Mouse (Mus musculus) CH12.LX (cell line): ENCODE measurements around the gene Fem1b. TPM values are rescaled to one million over a fixed set of nuclear protein-coding genes. Genes with fewer than 3 reads are reported as not detected.

ENCODE experiments used
- DNase-seq: peaks from one replicate; pipeline ENCODE4 v3.0.0-alpha.2; 2013; ENCODE audit errors: extremely low read depth
- H3K27ac ChIP-seq: 2 replicates; pipeline ENCODE4 v1.5.1; 2012; ENCODE audit warnings: low read depth, mild to moderate bottlenecking, control low read depth, moderate library complexity; ENCODE audit not compliant: insufficient read depth
- H3K27me3 ChIP-seq: replicated peaks from 2 replicates; pipeline ENCODE3; 2012; ENCODE audit warnings: inconsistent platforms
- H3K36me3 ChIP-seq, 2 experiments: replicated peaks in 1 of 2; 2 replicates each; pipeline versions ENCODE3 to v1.6.1; 2012; ENCODE audit warnings: inconsistent platforms in 1 of 2, low read length in 1 of 2, mild to moderate bottlenecking in 1 of 2, mixed read lengths in 1 of 2, moderate library complexity in 1 of 2; ENCODE audit not compliant: control insufficient read depth in 1 of 2, insufficient read depth in 1 of 2
- H3K4me1 ChIP-seq, 2 experiments: 2 replicates each; pipeline ENCODE4 v1.6.1; 2012; ENCODE audit warnings: inconsistent platforms in 1 of 2, moderate library complexity in 1 of 2; ENCODE audit not compliant: insufficient read depth in 2 of 2, control insufficient read depth in 1 of 2
- H3K4me2 ChIP-seq: 2 replicates; pipeline ENCODE4 v1.6.1; 2012; ENCODE audit warnings: low read depth, mild to moderate bottlenecking, control low read depth; ENCODE audit not compliant: poor library complexity, insufficient read depth, severe bottlenecking
- H3K4me3 ChIP-seq, 3 experiments: fragments of 150-350 bp in 1 of 3; sonication (generic) in 1 of 3; replicated peaks in 1 of 3; 2 replicates each; pipeline versions ENCODE3 to v1.5.1; 2011 to 2012; ENCODE audit warnings: low read depth in 2 of 3, low read length in 2 of 3, mild to moderate bottlenecking in 2 of 3, moderate library complexity in 2 of 3, control low read depth in 1 of 3, improper control_type of control experiment in 1 of 3, inconsistent platforms in 1 of 3, mixed read lengths in 1 of 3; ENCODE audit not compliant: poor library complexity in 1 of 3
- H3K79me2 ChIP-seq: replicated peaks from 2 replicates; pipeline ENCODE4 v1.6.1; 2012; ENCODE audit warnings: mild to moderate bottlenecking, moderate library complexity; ENCODE audit not compliant: control insufficient read depth, poor library complexity, insufficient read depth, severe bottlenecking; ENCODE audit errors: extremely low read depth
- H3K9ac ChIP-seq: 2 replicates; pipeline ENCODE4 v1.6.1; 2012; ENCODE audit warnings: low read depth, mild to moderate bottlenecking, control low read depth, moderate library complexity; ENCODE audit not compliant: insufficient read depth
- H3K9me3 ChIP-seq: replicated peaks from 2 replicates; pipeline ENCODE3; 2012; ENCODE audit warnings: low read length, inconsistent platforms, mixed read lengths
- BHLHE40 ChIP-seq: IDR thresholded peaks from 2 replicates; pipeline ENCODE4 v1.6.1; 2011; ENCODE audit warnings: mild to moderate bottlenecking, low read depth, low read length, improper control_type of control experiment
- CTCF ChIP-seq, 2 experiments: IDR thresholded peaks in 1 of 2; conservative IDR thresholded peaks in 1 of 2; 2 replicates each; pipeline ENCODE4 v1.5.1; 2011 to 2012; ENCODE audit warnings: low read depth in 2 of 2, low read length in 2 of 2, improper control_type of control experiment in 1 of 2, inconsistent platforms in 1 of 2, mild to moderate bottlenecking in 1 of 2, moderate library complexity in 1 of 2
- E2F4 ChIP-seq: IDR thresholded peaks from 2 replicates; pipeline ENCODE4 v1.6.1; 2011; ENCODE audit warnings: low read depth, low read length, improper control_type of control experiment; ENCODE audit not compliant: insufficient replicate concordance
- ETS1 ChIP-seq: conservative IDR thresholded peaks from 2 replicates; pipeline ENCODE4 v1.6.1; 2012; ENCODE audit warnings: low read depth, mild to moderate bottlenecking, inconsistent platforms, low read length, improper control_type of control experiment, moderate library complexity
- IRF4 ChIP-seq: IDR thresholded peaks from 2 replicates; pipeline ENCODE4 v1.6.1; 2014; ENCODE audit warnings: low read depth, mild to moderate bottlenecking, inconsistent platforms, low read length, improper control_type of control experiment
- JUND ChIP-seq: conservative IDR thresholded peaks from 2 replicates; pipeline ENCODE4 v1.6.1; 2011; ENCODE audit warnings: low read depth, low read length, improper control_type of control experiment
- MAX ChIP-seq: IDR thresholded peaks from 2 replicates; pipeline ENCODE4 v1.6.1; 2011; ENCODE audit warnings: low read length, improper control_type of control experiment
- MAZ ChIP-seq: IDR thresholded peaks from 2 replicates; pipeline ENCODE4 v1.6.1; 2012; ENCODE audit warnings: low read depth, mild to moderate bottlenecking, inconsistent platforms, low read length, improper control_type of control experiment, moderate library complexity
- MEF2A ChIP-seq: IDR thresholded peaks from 2 replicates; pipeline ENCODE4 v1.6.1; 2014; ENCODE audit warnings: low read depth, mild to moderate bottlenecking, inconsistent platforms, low read length, improper control_type of control experiment, borderline replicate concordance
- MXI1 ChIP-seq: IDR thresholded peaks from 2 replicates; pipeline ENCODE4 v1.6.1; 2011; ENCODE audit warnings: mild to moderate bottlenecking, low read depth, low read length, improper control_type of control experiment
- MYC ChIP-seq: IDR thresholded peaks from 2 replicates; pipeline ENCODE4 v1.6.1; 2011; ENCODE audit warnings: low read depth, mild to moderate bottlenecking, improper control_type of control experiment, low read length
- POLR2AphosphoS2 ChIP-seq: IDR thresholded peaks from 2 replicates; pipeline ENCODE4 v1.6.1; 2011; ENCODE audit warnings: low read depth, low read length, improper control_type of control experiment
- RAD21 ChIP-seq: IDR thresholded peaks from 2 replicates; pipeline ENCODE4 v1.6.1; 2011; ENCODE audit warnings: low read depth, mild to moderate bottlenecking, low read length, improper control_type of control experiment, moderate library complexity
- SIN3A ChIP-seq: IDR thresholded peaks from 2 replicates; pipeline ENCODE4 v1.6.1; 2012; ENCODE audit warnings: low read length, improper control_type of control experiment, inconsistent platforms
- SMC3 ChIP-seq: IDR thresholded peaks from 2 replicates; pipeline ENCODE4 v1.6.1; 2011; ENCODE audit warnings: low read depth, low read length, improper control_type of control experiment
- TBP ChIP-seq: conservative IDR thresholded peaks from 2 replicates; pipeline ENCODE4 v1.6.1; 2011; ENCODE audit warnings: low read depth, low read length, improper control_type of control experiment
- UBTF ChIP-seq: IDR thresholded peaks from 2 replicates; pipeline ENCODE4 v1.6.1; 2012; ENCODE audit warnings: low read depth, mild to moderate bottlenecking, inconsistent platforms, low read length, improper control_type of control experiment, moderate library complexity
- USF1 ChIP-seq: IDR thresholded peaks from 2 replicates; pipeline ENCODE4 v1.6.1; 2014; ENCODE audit warnings: low read depth, mild to moderate bottlenecking, inconsistent platforms, low read length, improper control_type of control experiment
- ZNF384 ChIP-seq: IDR thresholded peaks from 2 replicates; pipeline ENCODE4 v1.6.1; 2012; ENCODE audit warnings: low read depth, low read length, improper control_type of control experiment, inconsistent platforms
- dilution Hi-C: fragments of 300-500 bp; cut with MboI; formaldehyde crosslinking; loops from 2 replicates; pipeline ENCODE4 v1.14.3; 2020; ENCODE audit warnings: low sequenced_read_pairs; ENCODE audit not compliant: extremely low pct_unique_long_range_greater_than_20kb, extremely low pct_ligation_motif_present
- in situ Hi-C: fragments of 300-500 bp; cut with MboI; formaldehyde crosslinking; loops from 3 replicates; pipeline ENCODE4 v1.14.3; 2019; ENCODE audit warnings: low sequenced_read_pairs, low pct_ligation_motif_present, low pct_unique_long_range_greater_than_20kb, mixed read lengths
- polyA plus RNA-seq: library from polyadenylated mRNA; unstranded; fragments of >175 nt; gene quantifications from 2 replicates; pipeline ENCODE4 v1.2.1, GENCODE M21; 2012; ENCODE audit warnings: low read depth; ENCODE audit not compliant: insufficient read length
- total RNA-seq, 2 experiments: library from RNA; depleted of rRNA; stranded (reverse); fragments of 300-350 nt in 1 of 2; fragments of >200 nt in 1 of 2; gene quantifications; 2 replicates each; pipeline ENCODE4 v1.2.3; 2012 to 2014

The Fem1b gene
- total and polyA plus RNA-seq, 3 experiments, result 26.8 to 34.6 (median 30.1) TPM

DNA sequence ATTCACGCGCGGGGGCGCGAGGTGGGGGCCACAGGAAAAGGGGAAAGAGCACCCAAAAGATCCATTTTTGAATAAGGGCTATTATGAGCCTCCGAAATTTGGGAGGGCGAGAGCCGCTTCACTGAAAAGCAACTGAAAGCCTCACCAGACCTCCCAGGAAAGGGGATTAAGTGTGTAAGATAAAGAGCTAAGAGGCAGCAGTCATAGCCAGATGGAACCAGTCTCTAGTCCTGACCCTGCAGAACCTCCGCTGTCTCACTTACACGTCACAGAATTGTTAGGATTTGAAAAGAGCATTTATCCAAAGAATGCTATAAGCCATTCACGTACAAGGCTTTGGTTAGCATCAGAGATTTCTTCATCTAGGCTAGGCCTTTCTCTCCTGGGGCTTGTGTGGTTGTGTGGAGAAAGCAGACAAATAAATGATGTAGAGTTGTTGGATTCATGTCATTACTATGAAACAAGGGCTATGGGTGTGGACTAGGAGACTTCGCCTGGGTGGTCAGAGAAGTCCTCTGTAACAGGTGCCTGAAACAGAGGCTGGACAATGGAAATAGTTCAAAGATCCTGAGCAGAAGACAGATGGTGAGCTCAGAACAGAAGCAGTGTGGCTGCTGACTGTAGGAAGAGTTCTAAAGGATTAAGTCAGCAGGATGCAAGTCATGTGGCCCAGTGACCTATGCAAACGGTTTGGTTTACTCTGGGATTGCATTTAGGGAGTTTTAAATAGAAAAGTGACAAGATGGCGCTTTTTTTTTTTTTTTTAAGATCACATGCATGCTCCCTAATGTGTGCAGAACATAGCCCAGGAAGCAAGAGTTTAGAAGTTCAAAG, 699 bp upstream of the Fem1b start:
- H3K79me2 ChIP-seq, result peaks cover 39% of the 10 kb centered on the region
- peak; percentile 59; the same call in 1 of the 2 replicates for TF ChIP-seq ETS1
- TF ChIP-seq E2F4, result no peak
- TF ChIP-seq TBP, result no peak
- TF ChIP-seq POLR2AphosphoS2, result no peak
- TF ChIP-seq BHLHE40, result peak; percentile 48; the same call in 1 of the 2 replicates
- TF ChIP-seq USF1, result 0 out of 2 replicates have a peak, but pooled peaks have one; percentile 11
- TF ChIP-seq MEF2A, result peak; percentile 16; the same call in 1 of the 2 replicates
- no peak for TF ChIP-seq IRF4
- peak; percentile 83 for TF ChIP-seq ZNF384
- 0 out of 2 replicates have a peak, but pooled peaks have one; percentile 17 for TF ChIP-seq SIN3A
- TF ChIP-seq UBTF, result no peak
- no peak for TF ChIP-seq MAZ
- TF ChIP-seq, all 38 proteins: peak for 6
- DNase-seq, result peak; percentile 48
- in situ Hi-C loops, result loop anchor here (25.0 kb wide), 1 partner anchor 575 kb away; the partner anchor contains the start of genes 2300009A05Rik and Map2k5
- no peaks in the 10 kb centered on the region for H3K27me3 ChIP-seq
- H3K9me3 ChIP-seq, result no peaks in the 10 kb centered on the region
- peak overlapping the region; percentile 59 for H3K27ac ChIP-seq
- peaks cover 0 to 7% of the 10 kb centered on the region in 2 experiments for H3K36me3 ChIP-seq
- peak overlapping the region; percentile 51 for H3K9ac ChIP-seq
- peak overlapping the region; percentile 96 to 100 (median 99) for H3K4me3 ChIP-seq
- H3K4me2 ChIP-seq, result peak overlapping the region; percentile 57
- peaks cover 20 to 64% of the 10 kb centered on the region in 2 experiments for H3K4me1 ChIP-seq
- dilution Hi-C loops, result no loop called here

- H3K4me1 ChIP-seq, result peaks cover 12 to 62% of the 10 kb centered on the region in 2 experiments
- H3K27ac ChIP-seq, result peak overlapping the region; percentile 78
- dilution Hi-C loops, result no loop called here
- peak; percentile 53 for DNase-seq
- TF ChIP-seq RAD21 (peak; percentile 38; the same call in 1 of the 2 replicates), MAX (peak; percentile 31; the same call in 1 of the 2 replicates), SMC3 (no peak), MXI1 (no peak), JUND (no peak), SIN3A (peak; percentile 42), CTCF (conservative IDR thresholded peaks at IDR 0.05 in 1 of 2, IDR thresholded peaks at IDR 0.05 in 1 of 2; ENCODE audit: low read depth in 2 of 2, low read length in 2 of 2) (peak in 1 of 2 experiments; percentile 53; a peak in 3 of 4 replicates), MYC (no peak)
- H3K4me3 ChIP-seq, result peak overlapping the region; percentile 96 to 100 (median 99)
- peaks cover 0 to 7% of the 10 kb centered on the region in 2 experiments for H3K36me3 ChIP-seq
- peak overlapping the region; percentile 14; the same call in 1 of the 2 replicates for H3K4me2 ChIP-seq
- H3K9ac ChIP-seq, result peak overlapping the region; percentile 83
- H3K27me3 ChIP-seq, result no peaks in the 10 kb centered on the region
- H3K9me3 ChIP-seq, result no peaks in the 10 kb centered on the region
- peaks cover 53% of the 10 kb centered on the region for H3K79me2 ChIP-seq
- in situ Hi-C loops, result loop anchor here (25.0 kb wide), 1 partner anchor 576 kb away; the partner anchor contains the start of genes 2300009A05Rik and Map2k5
These were observed 905 bp downstream of the Fem1b start for GRCm38 (mm10) chr9:62810543-62811515.
